Mouse (Mus musculus) ES-Bruce4 (cell line): Measurements from ENCODE around the gene Cntn5. TPM values are rescaled to one million over a fixed set of nuclear protein-coding genes. Genes with fewer than 3 reads are reported as not detected.
A peak's percentile ranks its signal among the peaks of the same experiment; 100 is the strongest.

ENCODE experiments used
- H3K27ac ChIP-seq: 2 replicates; pipeline ENCODE4 v1.5.1; 2012; ENCODE audit warnings: low read length, inconsistent platforms; ENCODE audit not compliant: insufficient read depth
- H3K27me3 ChIP-seq: 2 replicates; pipeline ENCODE4 v1.6.1; 2012; ENCODE audit warnings: mild to moderate bottlenecking, low read length, inconsistent platforms; ENCODE audit not compliant: control insufficient read depth, poor library complexity, insufficient read depth, severe bottlenecking
- H3K36me3 ChIP-seq: 2 replicates; pipeline ENCODE4 v1.6.1; 2012; ENCODE audit warnings: inconsistent platforms, mild to moderate bottlenecking, low read length, moderate library complexity; ENCODE audit not compliant: control insufficient read depth, poor library complexity, insufficient read depth, severe bottlenecking
- H3K4me1 ChIP-seq: one replicate; pipeline ENCODE4 v1.8.1; 2011; ENCODE audit warnings: low read length; ENCODE audit not compliant: control insufficient read depth, insufficient read depth
- H3K4me3 ChIP-seq: 2 replicates; pipeline ENCODE4 v1.5.1; 2011; ENCODE audit warnings: low read depth, mild to moderate bottlenecking, low read length
- H3K9ac ChIP-seq: 2 replicates; pipeline ENCODE4 v1.6.1; 2012; ENCODE audit warnings: low read depth, mild to moderate bottlenecking, inconsistent platforms; ENCODE audit not compliant: poor library complexity, severe bottlenecking
- H3K9me3 ChIP-seq: replicated peaks from 2 replicates; pipeline ENCODE4 v1.6.1; 2012; ENCODE audit warnings: mild to moderate bottlenecking, low read length, inconsistent platforms; ENCODE audit not compliant: control insufficient read depth, poor library complexity, insufficient read depth, severe bottlenecking
- CTCF ChIP-seq: IDR thresholded peaks from one replicate; pipeline ENCODE4 v1.8.1; 2011; ENCODE audit warnings: low read depth, low read length
- EP300 ChIP-seq: IDR thresholded peaks from 2 replicates; pipeline ENCODE4 v1.6.1; 2011; ENCODE audit warnings: low read depth, low read length; ENCODE audit not compliant: insufficient read depth
- POLR2A ChIP-seq: IDR thresholded peaks from one replicate; pipeline ENCODE4 v1.8.1; 2011; ENCODE audit warnings: low read length; ENCODE audit not compliant: insufficient read depth
- polyA plus RNA-seq: library from polyadenylated mRNA; stranded (reverse); fragments of >200 nt; gene quantifications from 2 replicates; pipeline ENCODE4 v1.2.4, GENCODE M21; 2011; ENCODE audit warnings: low read depth; ENCODE audit not compliant: missing spikeins, insufficient read depth, insufficient read length

Cntn5 gene
- polyA plus RNA-seq, 1 experiment = not detected

DNA sequence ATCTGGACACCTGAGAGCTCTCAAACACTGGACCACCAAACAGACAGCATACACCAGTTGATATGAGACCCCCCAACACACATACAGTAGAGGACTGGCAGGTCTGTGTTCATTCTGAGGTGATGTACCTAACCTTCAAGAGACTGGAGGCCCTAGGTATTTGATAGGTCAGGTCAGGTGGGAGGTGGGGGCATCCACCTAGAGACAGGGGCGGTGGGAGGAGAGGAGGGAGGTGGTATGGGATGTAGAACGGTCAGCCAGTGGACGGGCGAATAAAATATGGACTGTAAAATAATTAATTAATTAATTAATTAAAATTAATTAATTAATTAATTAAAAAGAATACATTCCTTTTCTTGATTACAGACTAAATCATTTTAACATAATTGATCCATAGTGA is 182.5 kb downstream of the Cntn5 start:
- Histone ChIP-seq H3K9ac (no peak overlapping the region), H3K36me3 (no peaks in the 10 kb centered on the region), H3K27ac (no peak overlapping the region), H3K27me3 (no peaks in the 10 kb centered on the region), H3K9me3 (no peaks in the 10 kb centered on the region), H3K4me3 (no peak overlapping the region), H3K4me1 (no peaks in the 10 kb centered on the region)
- no peak for TF ChIP-seq POLR2A
- TF ChIP-seq CTCF = no peak
- no peak for TF ChIP-seq EP300

GRCm38 (mm10) chr9:10718986-10719385 is 185.6 kb downstream of the Cntn5 start:
- Histone ChIP-seq H3K4me3 (no peak overlapping the region), H3K9me3 (no peaks in the 10 kb centered on the region), H3K9ac (no peak overlapping the region), H3K4me1 (no peaks in the 10 kb centered on the region), H3K36me3 (no peaks in the 10 kb centered on the region), H3K27me3 (no peaks in the 10 kb centered on the region), H3K27ac (no peak overlapping the region)
- no peak for TF ChIP-seq EP300

DNA sequence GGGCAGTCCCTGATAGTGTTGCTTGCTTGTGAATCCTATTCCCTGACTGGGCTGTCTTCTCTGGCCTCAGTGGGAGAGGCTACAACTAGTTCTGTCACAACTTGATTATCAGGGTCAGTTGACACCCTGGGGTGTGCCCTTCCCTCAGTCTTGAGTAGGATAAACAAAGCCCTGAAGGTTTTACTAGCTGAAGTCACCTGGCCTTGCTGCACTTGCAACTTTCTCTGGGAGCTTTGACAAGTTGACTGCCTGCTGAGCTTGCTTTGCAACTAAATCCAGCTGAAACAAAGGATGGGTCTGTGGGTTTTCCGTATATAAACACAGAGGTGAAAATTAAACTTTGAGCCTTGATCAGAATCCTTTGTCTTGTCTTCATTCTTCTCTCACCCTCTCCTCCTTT is 190.9 kb downstream of the Cntn5 start:
- no peaks in the 10 kb centered on the region for H3K36me3 ChIP-seq

DNA sequence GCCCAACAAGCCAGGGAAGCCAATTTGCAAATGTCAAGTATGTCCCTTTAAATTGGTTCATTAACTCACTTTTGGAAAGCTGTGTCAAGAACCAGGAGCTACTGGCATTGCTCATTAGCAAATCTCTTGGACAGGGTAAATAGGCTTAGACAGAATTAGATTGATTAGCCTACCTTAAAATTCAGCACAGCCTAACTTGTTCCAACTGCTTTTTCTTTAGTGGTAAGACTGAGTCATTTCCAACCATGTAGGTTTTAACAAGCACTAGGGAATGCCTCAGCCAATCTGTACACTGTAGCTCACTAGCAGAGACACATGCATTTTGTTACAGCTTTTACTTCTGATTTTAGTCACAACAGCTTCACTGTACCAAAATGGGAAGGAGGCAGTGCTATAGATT is 222.9 kb downstream of the Cntn5 start:
- H3K9me3 ChIP-seq = no peaks in the 10 kb centered on the region
- H3K4me1 ChIP-seq = no peaks in the 10 kb centered on the region
- H3K27me3 ChIP-seq = no peaks in the 10 kb centered on the region
- H3K9ac ChIP-seq = no peak overlapping the region
- H3K36me3 ChIP-seq = no peaks in the 10 kb centered on the region
- H3K4me3 ChIP-seq = no peak overlapping the region
- no peak for TF ChIP-seq EP300
- TF ChIP-seq CTCF = no peak
- no peak for TF ChIP-seq POLR2A
- no peak overlapping the region for H3K27ac ChIP-seq

More for the DNA sequence above, 190.9 kb downstream of the Cntn5 start:
- H3K27me3 ChIP-seq = no peaks in the 10 kb centered on the region
- TF ChIP-seq EP300 = 0 out of 2 replicates have a peak, but pooled peaks have one; percentile 7
- no peak for TF ChIP-seq CTCF
- H3K27ac ChIP-seq = no peak overlapping the region
- H3K4me3 ChIP-seq = no peak overlapping the region
- H3K4me1 ChIP-seq = no peaks in the 10 kb centered on the region
- H3K9ac ChIP-seq = no peak overlapping the region
- no peaks in the 10 kb centered on the region for H3K9me3 ChIP-seq

- no peaks in the 10 kb centered on the region for H3K4me1 ChIP-seq
- no peaks in the 10 kb centered on the region for H3K9me3 ChIP-seq
- no peaks in the 10 kb centered on the region for H3K27me3 ChIP-seq
- no peaks in the 10 kb centered on the region for H3K36me3 ChIP-seq
- no peak for TF ChIP-seq EP300
- TF ChIP-seq POLR2A = no peak
- no peak for TF ChIP-seq CTCF
- H3K9ac ChIP-seq = no peak overlapping the region
- no peak overlapping the region for H3K4me3 ChIP-seq
- no peak overlapping the region for H3K27ac ChIP-seq
Observed at GRCm38 (mm10) chr9:10681181-10681580, 223.4 kb downstream of the Cntn5 start.

DNA sequence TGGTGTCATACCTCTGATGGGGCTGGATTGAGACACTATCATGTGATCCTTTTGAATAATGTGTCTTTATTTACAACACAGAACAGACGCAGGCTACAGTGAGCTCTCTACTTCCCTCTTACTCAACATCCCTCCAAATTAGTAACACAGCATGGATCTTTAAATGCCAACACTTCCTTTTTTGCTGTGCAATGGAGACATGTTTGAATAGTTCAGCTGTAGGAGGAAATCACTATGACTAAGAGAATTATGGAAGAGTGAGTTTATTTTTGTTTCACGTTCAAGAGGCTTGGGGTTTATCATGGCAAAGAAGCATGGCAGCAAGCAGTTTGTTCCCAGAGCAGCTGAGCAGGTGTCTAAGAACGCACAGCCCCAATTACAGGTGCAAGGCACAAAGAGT is 235.9 kb downstream of the Cntn5 start:
- H3K9ac ChIP-seq = no peak overlapping the region
- no peaks in the 10 kb centered on the region for H3K27me3 ChIP-seq
- H3K36me3 ChIP-seq = no peaks in the 10 kb centered on the region
- TF ChIP-seq CTCF = no peak
- no peak for TF ChIP-seq EP300
- TF ChIP-seq POLR2A = no peak
- no peaks in the 10 kb centered on the region; the same call in 1 of the 2 replicates for H3K9me3 ChIP-seq
- no peaks in the 10 kb centered on the region for H3K4me1 ChIP-seq
- no peak overlapping the region for H3K4me3 ChIP-seq
- H3K27ac ChIP-seq = no peak overlapping the region
